Mouse (Mus musculus): ENCODE measurements around the gene Gjd2. TPM values are rescaled to one million over a fixed set of nuclear protein-coding genes. Genes with fewer than 3 reads are reported as not detected.

The Gjd2 gene
- polyA plus RNA-seq (2014; fragmentation: Nextera tagmentation; extraction: Ambion mirVana) = 0.24 and 0.31 TPM in 2 replicates

DNA sequence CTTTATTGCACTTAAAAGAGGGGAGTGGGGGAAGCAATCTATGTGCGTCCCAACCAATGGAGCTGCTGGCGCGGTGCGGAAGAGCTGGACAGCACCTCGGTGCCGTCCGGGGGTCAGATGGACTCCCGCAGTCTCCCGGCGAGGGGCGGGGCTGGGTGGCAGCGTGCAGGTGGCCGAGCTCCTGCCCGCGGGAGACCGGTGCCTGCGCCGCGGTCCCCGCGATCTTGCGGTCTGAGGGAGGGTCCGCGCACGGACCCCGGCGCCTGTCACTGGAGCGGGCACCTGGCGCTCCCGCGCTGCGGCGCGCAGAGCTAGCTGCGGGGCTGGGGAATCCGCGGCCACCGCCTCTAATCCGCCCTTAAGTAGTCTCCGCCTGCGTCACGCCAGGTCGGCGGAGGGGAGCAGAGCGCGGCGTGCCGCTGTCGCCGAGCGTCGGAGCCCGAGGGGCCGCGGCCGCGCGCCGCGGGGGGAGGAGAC lies at the start of gene Gjd2:
Gene Gjd2, minus strand, starts transcription at position 325 of the 477 bp plus-strand sequence.
- Histone ChIP-seq H3K9me3 (ENCODE audit: control insufficient read depth, low read length) (no peaks in the 10 kb centered on the region), H3K4me1 (ENCODE audit: control insufficient read depth, insufficient read depth, low read length) (no peaks in the 10 kb centered on the region; the same call in 1 of the 2 replicates), H3K4me2 (ENCODE audit: low read depth, low read length) (peak within 1 kb of the TSS; percentile 66), H3K27ac (replicated peaks; ENCODE audit: low read depth, low read length) (no peak within 1 kb of the TSS), H3K36me3 (ENCODE audit: control insufficient read depth, insufficient read depth, low read length) (no peaks in the 10 kb centered on the region), H3K27me3 (replicated peaks; ENCODE audit: control insufficient read depth, insufficient read depth, low read length) (peaks cover 46% of the 10 kb centered on the region), H3K4me3 (ENCODE audit: low read depth, low read length) (peak within 1 kb of the TSS; percentile 43), H3K9ac (ENCODE audit: low read depth, low read length) (0 out of 2 replicates have a peak within 1 kb of the TSS, but pooled peaks have one; percentile 19)
- DNase-seq (ENCODE audit: low spot score) (peak; percentile 20), ATAC-seq (ENCODE audit: low read depth) (peak; percentile 61)
- under 1% methylated on average over 24 of the region's 60 CpGs for WGBS

- no peak overlapping the region for H3K4me2 ChIP-seq (ENCODE audit: low read depth, low read length)
- H3K27me3 ChIP-seq (replicated peaks; ENCODE audit: control insufficient read depth, insufficient read depth, low read length) = no peaks in the 10 kb centered on the region
- WGBS = 46% methylated on average over 6 of the region's 6 CpGs
- no peak overlapping the region for H3K4me3 ChIP-seq (ENCODE audit: low read depth, low read length)
- DNase-seq (ENCODE audit: low spot score) (peak; percentile 75), ATAC-seq (ENCODE audit: low read depth) (peak; percentile 56; the same call in 1 of the 2 replicates)
- no peak overlapping the region for H3K27ac ChIP-seq (replicated peaks; ENCODE audit: low read depth, low read length)
- H3K36me3 ChIP-seq (ENCODE audit: control insufficient read depth, insufficient read depth, low read length) = no peaks in the 10 kb centered on the region
- peaks cover 5% of the 10 kb centered on the region; the same call in 1 of the 2 replicates for H3K4me1 ChIP-seq (ENCODE audit: control insufficient read depth, insufficient read depth, low read length)
- no peak overlapping the region for H3K9ac ChIP-seq (ENCODE audit: low read depth, low read length)
- H3K9me3 ChIP-seq (ENCODE audit: control insufficient read depth, low read length) = no peaks in the 10 kb centered on the region
Measured at GRCm38 (mm10) chr2:114060071-114060591, 46.7 kb upstream of the Gjd2 start.

DNA sequence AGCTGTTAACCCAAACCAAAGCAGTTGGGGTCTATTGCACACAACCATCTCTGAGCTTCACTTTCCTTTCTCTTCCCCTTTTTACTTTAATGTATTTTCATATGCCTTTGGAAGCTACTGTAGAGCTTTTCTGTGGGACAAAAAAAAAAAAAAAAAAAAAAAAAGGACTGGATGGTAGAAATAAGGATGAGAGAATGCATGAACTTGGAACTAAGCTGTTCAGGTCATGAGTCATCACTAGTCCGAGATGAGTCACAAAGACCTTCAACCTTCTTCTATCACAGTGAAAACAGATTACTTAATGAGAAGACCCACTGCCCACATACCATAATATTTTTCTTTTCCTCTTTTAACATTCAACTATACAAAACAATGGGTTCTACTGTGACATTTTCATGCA lies 46.2 kb upstream of the Gjd2 start:
- Histone ChIP-seq H3K36me3 (ENCODE audit: control insufficient read depth, insufficient read depth, low read length) (no peaks in the 10 kb centered on the region), H3K4me3 (ENCODE audit: low read depth, low read length) (no peak overlapping the region), H3K4me1 (ENCODE audit: control insufficient read depth, insufficient read depth, low read length) (peaks cover 5% of the 10 kb centered on the region; the same call in 1 of the 2 replicates), H3K27ac (replicated peaks; ENCODE audit: low read depth, low read length) (no peak overlapping the region), H3K9me3 (ENCODE audit: control insufficient read depth, low read length) (no peaks in the 10 kb centered on the region), H3K27me3 (replicated peaks; ENCODE audit: control insufficient read depth, insufficient read depth, low read length) (no peaks in the 10 kb centered on the region), H3K4me2 (ENCODE audit: low read depth, low read length) (no peak overlapping the region), H3K9ac (ENCODE audit: low read depth, low read length) (no peak overlapping the region)
- no peak for ATAC-seq (ENCODE audit: low read depth)
- DNase-seq (ENCODE audit: low spot score) = no peak
- 71% methylated on average over 1 of the region's 1 CpGs for WGBS

DNA sequence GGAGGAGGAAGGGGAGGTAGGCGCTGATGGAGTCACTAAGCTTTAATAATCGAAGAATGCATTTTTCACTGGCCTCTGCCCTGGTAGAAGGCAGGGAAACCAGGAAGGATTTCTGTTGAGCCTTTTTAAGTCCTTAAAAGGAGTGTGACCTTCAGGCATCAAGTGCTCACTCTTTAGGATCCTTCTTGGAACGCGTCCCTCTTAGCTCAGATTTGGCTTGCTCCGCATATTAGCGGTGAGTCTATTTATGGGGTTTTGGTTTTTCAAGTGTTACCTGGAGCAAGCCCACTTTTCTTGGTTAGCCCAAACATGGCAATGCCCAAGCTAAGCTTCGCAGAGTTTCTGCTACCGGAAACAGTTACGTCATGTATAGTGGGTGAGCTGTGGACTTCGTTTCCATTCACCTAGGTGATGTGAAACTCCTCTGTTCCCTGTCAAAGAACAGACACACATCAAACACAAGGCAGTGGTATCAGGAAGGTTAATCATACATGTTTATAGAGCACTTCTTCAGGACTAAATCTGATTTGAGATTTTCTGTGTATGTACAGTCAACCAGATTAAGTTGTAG lies 44.9 kb upstream of the Gjd2 start:
- DNase-seq (ENCODE audit: low spot score) = no peak

GRCm38 (mm10) chr2:114057303-114057853 lies 44.0 kb upstream of the Gjd2 start:
- WGBS = 24% methylated on average over 10 of the region's 10 CpGs
- H3K27ac ChIP-seq (replicated peaks; ENCODE audit: low read depth, low read length) = no peak overlapping the region
- H3K4me2 ChIP-seq (ENCODE audit: low read depth, low read length) = no peak overlapping the region
- DNase-seq (ENCODE audit: low spot score) = peak; percentile 69
- H3K4me1 ChIP-seq (ENCODE audit: control insufficient read depth, insufficient read depth, low read length) = peaks cover 5% of the 10 kb centered on the region; the same call in 1 of the 2 replicates
- peak; percentile 75 for ATAC-seq (ENCODE audit: low read depth)
- no peaks in the 10 kb centered on the region for H3K27me3 ChIP-seq (replicated peaks; ENCODE audit: control insufficient read depth, insufficient read depth, low read length)
- no peak overlapping the region for H3K4me3 ChIP-seq (ENCODE audit: low read depth, low read length)
- no peaks in the 10 kb centered on the region for H3K9me3 ChIP-seq (ENCODE audit: control insufficient read depth, low read length)
- no peaks in the 10 kb centered on the region for H3K36me3 ChIP-seq (ENCODE audit: control insufficient read depth, insufficient read depth, low read length)
- H3K9ac ChIP-seq (ENCODE audit: low read depth, low read length) = no peak overlapping the region

More for the DNA sequence above, 44.9 kb upstream of the Gjd2 start:
- no peak for ATAC-seq (ENCODE audit: low read depth)
- Histone ChIP-seq H3K27ac (replicated peaks; ENCODE audit: low read depth, low read length) (no peak overlapping the region), H3K4me3 (ENCODE audit: low read depth, low read length) (no peak overlapping the region), H3K36me3 (ENCODE audit: control insufficient read depth, insufficient read depth, low read length) (no peaks in the 10 kb centered on the region), H3K9me3 (ENCODE audit: control insufficient read depth, low read length) (no peaks in the 10 kb centered on the region), H3K9ac (ENCODE audit: low read depth, low read length) (no peak overlapping the region), H3K27me3 (replicated peaks; ENCODE audit: control insufficient read depth, insufficient read depth, low read length) (no peaks in the 10 kb centered on the region), H3K4me2 (ENCODE audit: low read depth, low read length) (no peak overlapping the region), H3K4me1 (ENCODE audit: control insufficient read depth, insufficient read depth, low read length) (peaks cover 5% of the 10 kb centered on the region; the same call in 1 of the 2 replicates)
- WGBS = 85% methylated on average over 10 of the region's 10 CpGs

- Histone ChIP-seq H3K4me3 (ENCODE audit: low read depth, low read length) (no peak overlapping the region), H3K27me3 (replicated peaks; ENCODE audit: control insufficient read depth, insufficient read depth, low read length) (no peaks in the 10 kb centered on the region), H3K9me3 (ENCODE audit: control insufficient read depth, low read length) (no peaks in the 10 kb centered on the region), H3K4me1 (ENCODE audit: control insufficient read depth, insufficient read depth, low read length) (peaks cover 5% of the 10 kb centered on the region; the same call in 1 of the 2 replicates), H3K9ac (ENCODE audit: low read depth, low read length) (no peak overlapping the region), H3K36me3 (ENCODE audit: control insufficient read depth, insufficient read depth, low read length) (no peaks in the 10 kb centered on the region), H3K4me2 (ENCODE audit: low read depth, low read length) (no peak overlapping the region), H3K27ac (replicated peaks; ENCODE audit: low read depth, low read length) (no peak overlapping the region)
- no peak for ATAC-seq (ENCODE audit: low read depth)
- no peak for DNase-seq (ENCODE audit: low spot score)
- 84% methylated on average over 4 of the region's 4 CpGs for WGBS
Measured at GRCm38 (mm10) chr2:114054129-114054528, 40.7 kb upstream of the Gjd2 start.

GRCm38 (mm10) chr2:114052696-114053598 lies 39.5 kb upstream of the Gjd2 start, which contains the start of gene Actc1:
Gene Actc1, minus strand, starts transcription at chr2:114053548.
- WGBS = 35% methylated on average over 8 of the region's 14 CpGs
- no peak within 1 kb of the TSS for H3K4me2 ChIP-seq (ENCODE audit: low read depth, low read length)

DNA sequence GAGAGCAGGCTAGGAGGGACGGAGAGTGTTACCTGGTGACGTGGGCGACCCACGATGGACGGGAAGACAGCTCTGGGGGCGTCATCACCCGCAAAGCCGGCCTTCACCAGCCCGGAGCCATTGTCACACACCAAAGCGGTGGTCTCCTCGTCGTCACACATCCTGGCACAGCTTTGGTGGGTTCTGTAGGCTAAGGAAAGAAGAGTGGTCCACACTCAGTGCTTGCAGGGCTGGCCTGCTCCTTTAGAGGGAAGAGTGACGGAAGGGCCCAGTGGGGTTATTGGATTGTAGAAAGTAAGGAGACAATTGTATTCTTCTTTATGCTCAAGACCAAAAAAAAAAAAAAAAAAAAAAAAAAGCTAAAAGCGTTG lies 38.4 kb upstream of the Gjd2 start:
- ATAC-seq (ENCODE audit: low read depth) (no peak), DNase-seq (ENCODE audit: low spot score) (no peak)
- peak overlapping the region; percentile 13; the same call in 1 of the 2 replicates for H3K4me3 ChIP-seq (ENCODE audit: low read depth, low read length)
- no peaks in the 10 kb centered on the region for H3K9me3 ChIP-seq (ENCODE audit: control insufficient read depth, low read length)
- no peaks in the 10 kb centered on the region for H3K36me3 ChIP-seq (ENCODE audit: control insufficient read depth, insufficient read depth, low read length)
- peaks cover 5% of the 10 kb centered on the region; the same call in 1 of the 2 replicates for H3K4me1 ChIP-seq (ENCODE audit: control insufficient read depth, insufficient read depth, low read length)
- H3K27ac ChIP-seq (replicated peaks; ENCODE audit: low read depth, low read length) = no peak overlapping the region
- 91% methylated on average over 14 of the region's 14 CpGs for WGBS
- H3K9ac ChIP-seq (ENCODE audit: low read depth, low read length) = peak overlapping the region; percentile 34
- no peak overlapping the region for H3K4me2 ChIP-seq (ENCODE audit: low read depth, low read length)
- no peaks in the 10 kb centered on the region for H3K27me3 ChIP-seq (replicated peaks; ENCODE audit: control insufficient read depth, insufficient read depth, low read length)

More at GRCm38 (mm10) chr2:114052696-114053598, 39.5 kb upstream of the Gjd2 start, which contains the start of gene Actc1:
- DNase-seq (ENCODE audit: low spot score) = peak; percentile 71
- Histone ChIP-seq H3K36me3 (ENCODE audit: control insufficient read depth, insufficient read depth, low read length) (no peaks in the 10 kb centered on the region), H3K9ac (ENCODE audit: low read depth, low read length) (peak within 1 kb of the TSS; percentile 34; the same call in 1 of the 2 replicates), H3K27ac (replicated peaks; ENCODE audit: low read depth, low read length) (no peak within 1 kb of the TSS), H3K4me1 (ENCODE audit: control insufficient read depth, insufficient read depth, low read length) (peaks cover 8% of the 10 kb centered on the region), H3K4me3 (ENCODE audit: low read depth, low read length) (peak within 1 kb of the TSS; percentile 13; the same call in 1 of the 2 replicates), H3K27me3 (replicated peaks; ENCODE audit: control insufficient read depth, insufficient read depth, low read length) (no peaks in the 10 kb centered on the region), H3K9me3 (ENCODE audit: control insufficient read depth, low read length) (no peaks in the 10 kb centered on the region)
- peak; percentile 79 for ATAC-seq (ENCODE audit: low read depth)

Data from embryonic facial prominence, embryonic 14.5 days (tissue).